Mouse (Mus musculus) CH12.LX (cell line): ENCODE measurements around the gene Uvrag.

Source experiments
- CTCF ChIP-seq, 2 experiments: IDR thresholded peaks in 1 of 2; conservative IDR thresholded peaks in 1 of 2; 2 replicates each; pipeline ENCODE4 v1.5.1; 2011 to 2012; ENCODE audit warnings: low read depth in 2 of 2, low read length in 2 of 2, improper control_type of control experiment in 1 of 2, inconsistent platforms in 1 of 2, mild to moderate bottlenecking in 1 of 2, moderate library complexity in 1 of 2
- ELF1 ChIP-seq: IDR thresholded peaks from 2 replicates; pipeline ENCODE4 v1.6.1; 2014; ENCODE audit warnings: low read depth, mild to moderate bottlenecking, inconsistent platforms, low read length, improper control_type of control experiment
- ZMIZ1 ChIP-seq: IDR thresholded peaks from 2 replicates; pipeline ENCODE4 v1.6.1; 2012; ENCODE audit warnings: low read depth, mild to moderate bottlenecking, inconsistent platforms, low read length, improper control_type of control experiment

GRCm38 (mm10) chr7:99143244-99143643 lies 2.3 kb upstream of the Uvrag start:
- TF ChIP-seq ELF1 (no peak), CTCF (conservative IDR thresholded peaks at IDR 0.05 in 1 of 2, IDR thresholded peaks at IDR 0.05 in 1 of 2; ENCODE audit: low read depth in 2 of 2, low read length in 2 of 2) (no peak), ZMIZ1 (no peak)
